Mouse (Mus musculus): ENCODE data around the gene Adra1b.

Adra1b gene

DNA sequence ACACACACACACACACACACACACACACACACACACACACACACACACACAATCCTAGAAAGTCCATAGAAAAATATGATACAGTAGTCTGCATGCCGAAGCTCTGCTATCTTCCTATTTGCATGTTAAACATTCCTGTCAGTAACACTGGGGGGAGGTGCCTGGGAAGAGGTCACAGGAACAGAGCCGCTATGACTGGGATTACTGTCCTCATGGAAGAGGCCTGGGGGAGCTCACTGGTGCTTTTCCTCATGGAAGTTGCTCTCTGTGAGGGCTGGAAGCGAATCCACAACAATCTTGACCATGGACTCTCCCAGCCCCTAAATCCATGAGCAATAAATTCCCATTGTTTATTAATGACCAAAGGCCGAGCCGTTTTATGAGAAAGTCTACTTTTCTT is 77.7 kb downstream of the Adra1b start:
- intact Hi-C loops (cut with DNase I) = no loop called here

- intact Hi-C loops (cut with DNase I) = no loop called here
Observed at GRCm38 (mm10) chr11:43820552-43821460, 80.2 kb downstream of the Adra1b start.

GRCm38 (mm10) chr11:43817368-43817923 is 83.6 kb downstream of the Adra1b start:
- intact Hi-C loops (cut with DNase I) = no loop called here

- intact Hi-C loops (cut with DNase I) = no loop called here
Observed at GRCm38 (mm10) chr11:43812535-43812934, 88.5 kb downstream of the Adra1b start.

DNA sequence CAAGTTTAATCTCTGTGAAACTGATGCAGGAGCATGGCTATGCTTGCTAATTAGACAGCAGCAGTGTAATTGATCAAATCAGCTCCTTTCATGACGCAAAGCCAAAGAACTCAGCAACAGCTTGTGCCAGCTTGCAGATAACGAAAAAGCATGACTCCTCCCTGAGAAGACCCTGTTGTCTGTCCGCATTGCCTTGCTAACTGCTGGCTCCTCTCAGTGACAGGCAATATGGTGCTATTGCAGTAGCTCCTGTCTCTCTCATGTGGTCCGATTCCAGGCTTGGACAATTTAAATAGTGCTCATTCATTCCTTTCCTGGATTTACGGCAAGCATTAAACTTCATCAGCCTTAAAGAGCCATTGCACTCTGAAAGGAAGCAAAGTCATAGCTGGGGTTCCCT is 93.3 kb downstream of the Adra1b start:
- intact Hi-C loops (cut with DNase I) = no loop called here

DNA sequence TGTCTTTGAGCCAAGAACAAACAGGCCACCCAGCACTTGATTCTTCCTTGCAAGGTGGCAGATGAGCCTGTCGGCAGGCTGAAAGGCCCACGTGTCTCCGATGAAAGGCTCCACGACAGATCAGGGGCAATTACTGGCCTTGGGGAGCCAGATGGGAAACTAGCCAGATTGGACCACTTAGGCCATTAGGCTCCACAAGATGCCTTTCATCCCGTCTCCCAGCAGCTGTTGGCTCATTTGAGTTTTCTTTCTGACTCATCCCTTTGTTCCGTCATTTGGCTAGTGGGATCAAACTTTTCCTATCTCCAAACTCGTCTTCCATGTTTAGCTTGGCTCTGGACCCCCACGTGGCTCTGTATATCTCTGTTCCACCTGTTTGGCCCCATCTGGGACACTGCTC is 105.0 kb downstream of the Adra1b start:
- intact Hi-C loops (cut with DNase I) = no loop called here

- intact Hi-C loops (cut with DNase I) = no loop called here
Observed at GRCm38 (mm10) chr11:43790446-43790845, 110.6 kb downstream of the Adra1b start.

DNA sequence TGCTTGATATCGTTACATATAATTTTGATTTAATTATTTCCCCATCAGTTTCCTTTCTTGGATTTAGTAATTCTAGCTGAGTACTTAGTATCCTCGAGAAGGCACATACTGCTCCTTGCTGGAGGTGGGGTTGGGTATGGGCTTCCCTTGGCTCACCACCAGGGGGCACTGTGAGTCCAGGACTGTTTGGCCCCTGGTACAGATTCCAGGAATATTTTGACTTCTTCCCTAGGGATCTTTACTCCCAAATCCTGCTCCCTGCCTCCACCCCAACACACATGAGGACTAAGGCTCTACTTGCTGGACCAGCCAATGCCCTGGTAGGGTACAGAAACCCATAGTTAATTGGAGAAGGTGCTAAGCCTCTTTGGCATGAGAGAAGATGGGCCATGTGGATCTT is 117.2 kb downstream of the Adra1b start:
- intact Hi-C loops (cut with DNase I) = loop anchor here (1.0 to 5.0 kb wide), 3 partner anchors 49 to 548 kb away; no protein-coding TSS in a partner anchor

GRCm38 (mm10) chr11:43783106-43783505 is 117.9 kb downstream of the Adra1b start:
- intact Hi-C loops (cut with DNase I) = loop anchor here (1.0 to 5.0 kb wide), 3 partner anchors 49 to 548 kb away; no protein-coding TSS in a partner anchor

DNA sequence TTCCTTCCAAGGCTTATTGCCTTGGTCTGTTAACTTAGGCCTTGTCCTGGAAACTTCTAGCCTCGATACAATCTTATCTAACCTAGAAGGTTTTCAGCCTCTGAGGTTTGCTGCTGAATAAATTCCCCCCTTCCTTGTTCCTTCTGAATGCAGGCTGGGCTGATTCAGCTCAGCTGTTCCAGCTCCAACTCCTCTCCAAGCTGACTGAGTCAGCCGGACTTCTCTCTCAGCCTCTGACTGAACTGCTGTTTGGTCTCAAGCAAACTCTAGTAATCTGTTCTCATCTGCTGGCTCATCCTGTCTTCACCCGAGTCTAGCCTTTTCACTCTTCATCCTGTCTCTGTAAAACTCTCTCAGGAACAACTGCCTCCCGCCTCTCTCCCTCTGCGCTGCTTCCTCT is 121.5 kb downstream of the Adra1b start:
- intact Hi-C loops (cut with DNase I) = no loop called here

DNA sequence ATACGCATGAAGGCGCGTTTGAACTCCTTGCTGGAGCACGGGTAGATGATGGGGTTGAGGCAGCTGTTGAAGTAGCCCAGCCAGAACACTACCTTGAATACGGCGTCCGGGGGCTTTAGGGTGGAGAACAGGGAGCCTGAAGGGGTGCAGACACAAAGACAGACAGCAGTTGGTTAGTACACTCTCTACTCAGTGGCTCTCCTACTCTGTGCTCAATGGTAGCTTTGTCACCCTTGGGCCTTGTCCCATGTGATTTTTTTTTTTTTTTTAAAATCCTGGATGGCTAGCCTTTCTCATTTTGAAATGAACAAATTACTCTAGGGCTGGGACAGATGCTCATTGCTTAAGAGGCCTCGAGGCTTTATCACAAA is 124.7 kb downstream of the Adra1b start:
- intact Hi-C loops (cut with DNase I) = no loop called here

GRCm38 (mm10) chr11:43775469-43776323 is 125.3 kb downstream of the Adra1b start:
- intact Hi-C loops (cut with DNase I) = no loop called here

DNA sequence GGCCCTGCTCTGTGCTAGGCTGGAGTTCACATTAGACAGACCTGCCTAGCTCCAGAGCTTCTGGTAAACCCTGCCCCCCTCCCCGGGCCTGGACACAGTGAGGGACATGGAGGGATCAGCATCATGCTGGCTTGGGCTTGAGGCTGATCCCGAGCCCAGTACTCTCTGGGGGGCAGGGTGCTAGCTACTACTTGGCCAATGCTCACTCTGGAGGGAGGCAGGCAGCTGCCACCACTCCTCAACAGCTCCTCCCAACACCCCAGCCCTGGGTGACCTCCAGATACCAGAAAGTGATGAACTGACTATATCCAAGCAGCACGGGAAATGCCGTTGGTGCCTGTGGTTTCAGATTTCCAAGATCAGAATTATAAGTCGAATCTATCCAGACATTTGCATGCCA is 127.3 kb downstream of the Adra1b start:
- intact Hi-C loops (cut with DNase I) = no loop called here

DNA sequence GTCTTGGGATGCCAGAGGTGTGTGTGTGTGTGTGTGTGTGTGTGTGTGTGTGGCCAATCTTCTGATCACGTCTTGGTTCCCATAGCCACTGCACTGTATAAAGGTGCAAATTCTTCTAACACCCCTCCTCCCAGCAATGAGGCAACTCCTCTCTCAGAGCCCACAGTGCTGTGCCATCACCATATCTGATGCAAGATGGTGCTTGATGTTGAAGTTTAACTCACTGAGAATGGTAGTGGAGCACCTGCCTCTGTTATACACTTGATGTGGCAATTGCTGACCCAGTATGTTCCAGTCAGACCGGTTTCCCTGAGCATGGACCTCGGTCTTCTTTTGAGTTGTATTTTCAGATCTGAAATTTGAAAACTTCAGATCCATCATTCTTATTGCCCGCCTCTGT is 130.9 kb downstream of the Adra1b start:
- intact Hi-C loops (cut with DNase I) = no loop called here

DNA sequence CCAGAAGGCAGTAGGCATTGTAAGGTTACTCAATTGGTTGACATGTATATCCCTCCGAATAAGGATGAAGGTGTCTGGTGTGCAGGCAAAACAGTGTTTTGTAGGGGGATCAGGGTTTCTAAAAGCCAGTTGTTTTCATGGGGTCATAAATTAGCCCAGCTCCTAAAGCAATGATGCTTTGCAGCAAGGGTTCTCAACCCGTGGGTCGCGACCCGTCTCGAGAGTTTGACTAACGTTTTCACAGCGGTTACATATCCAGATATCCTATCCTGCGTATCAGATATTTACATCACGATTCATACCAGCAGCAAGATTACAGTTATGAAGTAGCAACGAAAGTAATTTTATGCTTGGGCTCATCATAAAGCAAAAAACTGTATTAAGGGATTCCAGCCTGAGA is 133.3 kb downstream of the Adra1b start:
- intact Hi-C loops (cut with DNase I) = loop anchor here (10.0 kb wide), 1 partner anchor 687 kb away; no protein-coding TSS in a partner anchor

DNA sequence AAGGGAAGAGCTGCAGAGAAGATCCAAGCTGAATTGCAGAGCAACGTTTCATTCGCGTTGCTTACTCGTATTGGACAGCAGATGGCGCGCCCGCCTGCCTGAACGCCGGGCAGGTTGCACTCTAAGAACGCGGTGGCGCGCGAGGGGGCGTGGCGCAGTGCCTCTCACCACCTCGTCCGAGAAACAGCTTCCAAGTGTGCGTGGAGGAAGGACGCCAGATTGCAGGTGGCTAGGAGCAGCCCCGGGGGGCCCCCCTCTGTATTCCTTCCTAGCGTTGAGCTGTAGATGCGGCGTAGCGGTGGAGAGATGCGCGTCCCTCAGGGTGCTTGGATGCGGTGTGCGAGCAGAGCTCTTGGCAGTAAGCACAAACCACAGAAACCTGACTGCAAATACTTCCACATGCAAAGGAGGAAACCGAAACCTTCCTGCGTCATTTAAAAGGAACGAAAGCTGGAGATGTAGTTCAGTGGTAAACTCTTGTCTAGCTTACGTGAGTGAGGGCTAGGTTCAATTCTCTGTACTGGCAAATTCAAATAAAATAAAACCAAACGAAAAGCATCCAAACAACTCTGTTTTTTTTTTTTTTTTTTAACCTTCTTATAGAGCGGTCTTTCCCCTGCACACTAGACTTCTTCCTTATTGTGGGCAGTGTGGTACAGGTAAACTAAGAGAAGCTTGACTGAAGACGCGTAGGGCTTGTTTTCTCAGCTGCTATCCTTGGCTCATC is 133.9 kb downstream of the Adra1b start:
- intact Hi-C loops (cut with DNase I) = loop anchor here (10.0 kb wide), 1 partner anchor 688 kb away; no protein-coding TSS in a partner anchor

- intact Hi-C loops (cut with DNase I) = no loop called here
Observed at GRCm38 (mm10) chr11:43758436-43758835, 142.6 kb downstream of the Adra1b start.

DNA sequence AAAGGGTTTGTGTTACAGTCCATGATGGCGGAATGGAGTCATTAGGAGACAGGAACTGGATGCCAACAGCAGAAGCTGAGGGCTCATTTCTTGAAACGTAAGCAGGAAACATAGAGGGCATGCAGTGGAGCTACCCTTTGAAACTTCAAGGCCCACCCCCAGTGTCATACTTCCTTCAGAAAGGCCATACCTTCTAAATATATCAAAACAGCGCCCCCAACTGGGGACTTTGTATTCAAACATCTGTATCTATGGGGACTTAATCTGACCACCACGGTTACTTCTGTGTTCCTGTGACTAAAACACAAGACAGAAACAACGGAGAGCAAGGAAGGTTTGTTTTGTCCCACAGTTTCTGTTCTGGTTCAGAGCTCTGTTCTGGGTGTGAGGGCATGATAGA is 145.6 kb downstream of the Adra1b start:
- intact Hi-C loops (cut with DNase I) = no loop called here

GRCm38 (mm10) chr11:43754568-43754967 is 146.4 kb downstream of the Adra1b start:
- intact Hi-C loops (cut with DNase I) = no loop called here

GRCm38 (mm10) chr11:43751542-43751941 is 149.5 kb downstream of the Adra1b start:
- intact Hi-C loops (cut with DNase I) = no loop called here

Data from adrenal gland (tissue).